Comparison of ENCODE assay signal across 29 mouse cellular contexts in genomic region chr6:148578281-148578680, GRCm38 (mm10).
DNase-seq lines count a peak whose midpoint lies in the region; ATAC-seq and TF ChIP-seq lines count a peak whose summit lies in the region.
"Had no signal": no experiment of that assay in that cellular context is flagged by ENCODE, and none has a peak within 500 bp of the region (broad histone marks: within the 10 kb centered on the region; RNA-seq: fewer than 3 reads in every experiment).

No protein-coding gene starts in this region.

- no peak for TF ChIP-seq CTCF in kidney, postnatal 0 days (IDR thresholded peaks at IDR 0.05; ENCODE audit: low read depth)
- no peak for TF ChIP-seq CTCF in midbrain, postnatal 0 days (IDR thresholded peaks at IDR 0.05)
- no peak for TF ChIP-seq CTCF in forebrain, postnatal 0 days (IDR thresholded peaks at IDR 0.05; ENCODE audit: low read depth)

- 59% methylated on average over 3 of the region's 3 CpGs for WGBS in forebrain, embryonic 14.5 days
- WGBS in forebrain, embryonic 11.5 days: 90% methylated on average over 3 of the region's 3 CpGs
- 48% methylated on average over 3 of the region's 3 CpGs for WGBS in kidney, postnatal 0 days
- WGBS in midbrain, postnatal 0 days: 69% methylated on average over 3 of the region's 3 CpGs
- WGBS in midbrain, embryonic 16.5 days: 64% methylated on average over 3 of the region's 3 CpGs
- WGBS in forebrain, postnatal 0 days: 25% methylated on average over 3 of the region's 3 CpGs

- H3K27ac ChIP-seq in forebrain, embryonic 14.5 days (ENCODE audit: low read depth, low read length): no peak overlapping the region
- no peak overlapping the region for H3K27ac ChIP-seq in forebrain, embryonic 11.5 days (ENCODE audit: low read depth, low read length)
- H3K27ac ChIP-seq in kidney, postnatal 0 days: no peak overlapping the region
- no peak overlapping the region for H3K27ac ChIP-seq in midbrain, postnatal 0 days (ENCODE audit: low read depth, low read length)
- no peak overlapping the region for H3K27ac ChIP-seq in midbrain, embryonic 16.5 days (ENCODE audit: low read length)
- peak overlapping the region; percentile 35; the same call in 1 of the 2 replicates for H3K27ac ChIP-seq in forebrain, postnatal 0 days (ENCODE audit: low read depth, low read length)
- H3K27ac ChIP-seq: embryonic facial prominence, embryonic 13.5 days; hindbrain, embryonic 12.5 days; liver, embryonic 14.5 days; stomach, embryonic 15.5 days had no signal

- no peaks in the 10 kb centered on the region for H3K4me1 ChIP-seq in forebrain, embryonic 14.5 days (ENCODE audit: control insufficient read depth, insufficient read depth, low read length)
- no peaks in the 10 kb centered on the region for H3K4me1 ChIP-seq in forebrain, embryonic 11.5 days (replicated peaks; ENCODE audit: control insufficient read depth, insufficient read depth, low read length)
- 0 out of 2 replicates have a peak, but pooled peaks cover 3% of the 10 kb centered on the region for H3K4me1 ChIP-seq in kidney, postnatal 0 days (replicated peaks; ENCODE audit: insufficient read depth, low read length)
- H3K4me1 ChIP-seq in midbrain, postnatal 0 days (ENCODE audit: insufficient read depth, low read length): no peaks in the 10 kb centered on the region
- 0 out of 2 replicates have a peak, but pooled peaks cover 2% of the 10 kb centered on the region for H3K4me1 ChIP-seq in midbrain, embryonic 16.5 days (ENCODE audit: control insufficient read depth, insufficient read depth, low read length)
- peaks cover 4% of the 10 kb centered on the region; the same call in 1 of the 2 replicates for H3K4me1 ChIP-seq in forebrain, postnatal 0 days (ENCODE audit: insufficient read depth)
- H3K4me1 ChIP-seq: hindbrain, embryonic 12.5 days; stomach, embryonic 15.5 days had no signal

- H3K36me3 ChIP-seq in forebrain, embryonic 14.5 days (ENCODE audit: control insufficient read depth, insufficient read depth, low read length): no peaks in the 10 kb centered on the region
- no peaks in the 10 kb centered on the region for H3K36me3 ChIP-seq in forebrain, embryonic 11.5 days (ENCODE audit: control insufficient read depth, insufficient read depth, low read length)
- H3K36me3 ChIP-seq in kidney, postnatal 0 days (ENCODE audit: insufficient read depth, low read length): no peaks in the 10 kb centered on the region
- no peaks in the 10 kb centered on the region for H3K36me3 ChIP-seq in midbrain, postnatal 0 days (ENCODE audit: insufficient read depth, low read length)
- no peaks in the 10 kb centered on the region for H3K36me3 ChIP-seq in midbrain, embryonic 16.5 days (ENCODE audit: control insufficient read depth, insufficient read depth, low read length)
- no peaks in the 10 kb centered on the region for H3K36me3 ChIP-seq in forebrain, postnatal 0 days (ENCODE audit: insufficient read depth)
- H3K36me3 ChIP-seq: embryonic facial prominence, embryonic 13.5 days; hindbrain, embryonic 12.5 days; stomach, embryonic 15.5 days had no signal

- H3K4me2 ChIP-seq in forebrain, embryonic 14.5 days (ENCODE audit: low read length): no peak overlapping the region
- H3K4me2 ChIP-seq in forebrain, embryonic 11.5 days (ENCODE audit: low read depth, low read length, severe bottlenecking): no peak overlapping the region
- H3K4me2 ChIP-seq in kidney, postnatal 0 days (ENCODE audit: low read length): no peak overlapping the region
- H3K4me2 ChIP-seq in midbrain, postnatal 0 days (ENCODE audit: low read depth, low read length, poor library complexity, severe bottlenecking): no peak overlapping the region
- no peak overlapping the region for H3K4me2 ChIP-seq in midbrain, embryonic 16.5 days (ENCODE audit: low read length)
- no peak overlapping the region for H3K4me2 ChIP-seq in forebrain, postnatal 0 days (ENCODE audit: low read depth)
- H3K4me2 ChIP-seq: embryonic facial prominence, embryonic 13.5 days; heart, embryonic 11.5 days; hindbrain, embryonic 12.5 days; midbrain, embryonic 11.5 days; stomach, embryonic 15.5 days had no signal

- H3K9ac ChIP-seq in forebrain, embryonic 14.5 days (ENCODE audit: low read length): no peak overlapping the region
- no peak overlapping the region for H3K9ac ChIP-seq in forebrain, embryonic 11.5 days (ENCODE audit: low read length)
- H3K9ac ChIP-seq in kidney, postnatal 0 days (ENCODE audit: low read depth, low read length): no peak overlapping the region
- H3K9ac ChIP-seq in midbrain, postnatal 0 days (replicated peaks; ENCODE audit: low read length, poor library complexity, severe bottlenecking): no peak overlapping the region
- no peak overlapping the region for H3K9ac ChIP-seq in midbrain, embryonic 16.5 days (ENCODE audit: low read depth, low read length)
- H3K9ac ChIP-seq in forebrain, postnatal 0 days: no peak overlapping the region
- H3K9ac ChIP-seq: embryonic facial prominence, embryonic 13.5 days; hindbrain, embryonic 12.5 days; liver, embryonic 14.5 days; stomach, embryonic 15.5 days had no signal

- no peak overlapping the region for H3K4me3 ChIP-seq in forebrain, embryonic 14.5 days (ENCODE audit: low read depth, low read length)
- H3K4me3 ChIP-seq in forebrain, embryonic 11.5 days (ENCODE audit: low read depth, low read length): no peak overlapping the region
- H3K4me3 ChIP-seq in kidney, postnatal 0 days (replicated peaks; ENCODE audit: low read depth, low read length): no peak overlapping the region
- H3K4me3 ChIP-seq in midbrain, postnatal 0 days (ENCODE audit: low read depth, low read length): no peak overlapping the region
- no peak overlapping the region for H3K4me3 ChIP-seq in midbrain, embryonic 16.5 days (ENCODE audit: low read depth, low read length)
- no peak overlapping the region for H3K4me3 ChIP-seq in forebrain, postnatal 0 days (ENCODE audit: low read depth, low read length)
- H3K4me3 ChIP-seq: embryonic facial prominence, embryonic 13.5 days; erythroblast, embryonic 14.5 days; hindbrain, embryonic 12.5 days; stomach, embryonic 15.5 days had no signal

- peak; percentile 72 for DNase-seq in forebrain, embryonic 14.5 days (ENCODE audit: low spot score)
- DNase-seq in forebrain, embryonic 11.5 days (ENCODE audit: low spot score): no peak
- DNase-seq in kidney, postnatal 0 days (ENCODE audit: low spot score): peak; percentile 45
- DNase-seq in kidney, adult 8-10 months: no peak
- peak; percentile 45 for DNase-seq in midbrain, postnatal 0 days (ENCODE audit: low spot score)
- peak; percentile 58 for DNase-seq in forebrain, postnatal 0 days
- DNase-seq: adrenal gland, postnatal 10 days; cerebellum, adult 11 months; cerebellum, adult 9-10 months; gastrocnemius, postnatal 25 days; heart, adult 18-20 months; heart, postnatal 36 days; liver; lung, postnatal 36 days; retina, postnatal 1 day; right cerebral cortex, postnatal 14 days; thymus, adult 18-20 months; thymus, postnatal 25 days had no signal

- no peaks in the 10 kb centered on the region for H3K9me3 ChIP-seq in forebrain, embryonic 14.5 days (replicated peaks; ENCODE audit: control insufficient read depth, low read length)
- H3K9me3 ChIP-seq in forebrain, embryonic 11.5 days (ENCODE audit: control insufficient read depth, low read length): no peaks in the 10 kb centered on the region
- H3K9me3 ChIP-seq in kidney, postnatal 0 days (replicated peaks; ENCODE audit: low read length): no peaks in the 10 kb centered on the region
- H3K9me3 ChIP-seq in midbrain, postnatal 0 days (ENCODE audit: low read length): no peaks in the 10 kb centered on the region
- no peaks in the 10 kb centered on the region for H3K9me3 ChIP-seq in midbrain, embryonic 16.5 days (replicated peaks; ENCODE audit: control insufficient read depth, low read length, poor library complexity, severe bottlenecking)
- H3K9me3 ChIP-seq in forebrain, postnatal 0 days (ENCODE audit: low read length): no peaks in the 10 kb centered on the region
- H3K9me3 ChIP-seq: embryonic facial prominence, embryonic 13.5 days; hindbrain, embryonic 12.5 days; stomach, embryonic 15.5 days had no signal

- H3K27me3 ChIP-seq in forebrain, embryonic 14.5 days (replicated peaks; ENCODE audit: control insufficient read depth, insufficient read depth, low read length): no peaks in the 10 kb centered on the region
- no peaks in the 10 kb centered on the region for H3K27me3 ChIP-seq in forebrain, embryonic 11.5 days (ENCODE audit: control insufficient read depth, insufficient read depth, low read length)
- H3K27me3 ChIP-seq in kidney, postnatal 0 days (ENCODE audit: insufficient read depth, low read length): no peaks in the 10 kb centered on the region
- H3K27me3 ChIP-seq in midbrain, postnatal 0 days (ENCODE audit: insufficient read depth, low read length): no peaks in the 10 kb centered on the region
- H3K27me3 ChIP-seq in midbrain, embryonic 16.5 days (ENCODE audit: control insufficient read depth, insufficient read depth, low read depth, low read length): no peaks in the 10 kb centered on the region
- no peaks in the 10 kb centered on the region for H3K27me3 ChIP-seq in forebrain, postnatal 0 days (ENCODE audit: insufficient read depth, low read length)
- H3K27me3 ChIP-seq: embryonic facial prominence, embryonic 13.5 days; hindbrain, embryonic 12.5 days; Patski; stomach, embryonic 15.5 days had no signal

- peak; percentile 46; the same call in 1 of the 2 replicates for ATAC-seq in forebrain, embryonic 14.5 days
- no peak for ATAC-seq in forebrain, embryonic 11.5 days (replicated peaks; ENCODE audit: low FRiP score)
- ATAC-seq in kidney, postnatal 0 days (replicated peaks; ENCODE audit: low FRiP score, low read depth): no peak
- ATAC-seq in midbrain, postnatal 0 days (ENCODE audit: low FRiP score): no peak
- no peak for ATAC-seq in midbrain, embryonic 16.5 days
- ATAC-seq in forebrain, postnatal 0 days: peak; percentile 47
- ATAC-seq in granulocyte monocyte progenitor cell, adult 5-6 weeks (replicated peaks; ENCODE audit: poor library complexity, severe bottlenecking): no peak
- ATAC-seq: intestine, postnatal 0 days; Patski had no signal

Comparison
In these comparisons a context has a peak if more than half of its experiments do, and no peak if none do; other contexts are left out.
1. ATAC-seq: peak in forebrain, embryonic 14.5 days (single experiment) and forebrain, postnatal 0 days (single experiment); none in forebrain, embryonic 11.5 days (single experiment), kidney, postnatal 0 days (single experiment), midbrain, postnatal 0 days (single experiment), midbrain, embryonic 16.5 days (single experiment) and granulocyte monocyte progenitor cell, adult 5-6 weeks (single experiment).
2. DNase-seq: peak in forebrain, embryonic 14.5 days (single experiment), kidney, postnatal 0 days (single experiment), midbrain, postnatal 0 days (single experiment) and forebrain, postnatal 0 days (single experiment); none in forebrain, embryonic 11.5 days (single experiment) and kidney, adult 8-10 months (0 of 2).